Mouse (Mus musculus): ENCODE data around the gene Smco4.

- TF ChIP-seq CTCF (conservative IDR thresholded peaks at IDR 0.05; ENCODE audit: insufficient read depth, insufficient read length, low read depth, low read length) (no peak), POLR2A (IDR thresholded peaks at IDR 0.05; ENCODE audit: low read depth, low read length) (no peak)
These were observed 2.7 kb upstream of the Smco4 start for GRCm38 (mm10) chr9:15490331-15491100.
